Mouse (Mus musculus) erythroblast, embryonic 14.5 days (primary cell): Measurements from ENCODE around the gene Tns1.

Source experiments
- GATA1 ChIP-seq: IDR thresholded peaks from 2 replicates; pipeline ENCODE4 v1.6.1; 2012; ENCODE audit warnings: low read length, inconsistent platforms, mixed read lengths
- TAL1 ChIP-seq: IDR thresholded peaks from 3 replicates; pipeline ENCODE4 v1.6.1; 2012; ENCODE audit warnings: low read length, inconsistent platforms, mixed read lengths

GRCm38 (mm10) chr1:73903035-73903434 lies 221.2 kb downstream of the Tns1 start:
- TF ChIP-seq TAL1 (no peak), GATA1 (no peak)
